Mouse (Mus musculus): ENCODE measurements around the gene Adamtsl4. TPM values are rescaled to one million over a fixed set of nuclear protein-coding genes. Genes with fewer than 3 reads are reported as not detected.

The Adamtsl4 gene
- polyA plus RNA-seq, 1 experiment from 2014 or later: 0.56 TPM

DNA sequence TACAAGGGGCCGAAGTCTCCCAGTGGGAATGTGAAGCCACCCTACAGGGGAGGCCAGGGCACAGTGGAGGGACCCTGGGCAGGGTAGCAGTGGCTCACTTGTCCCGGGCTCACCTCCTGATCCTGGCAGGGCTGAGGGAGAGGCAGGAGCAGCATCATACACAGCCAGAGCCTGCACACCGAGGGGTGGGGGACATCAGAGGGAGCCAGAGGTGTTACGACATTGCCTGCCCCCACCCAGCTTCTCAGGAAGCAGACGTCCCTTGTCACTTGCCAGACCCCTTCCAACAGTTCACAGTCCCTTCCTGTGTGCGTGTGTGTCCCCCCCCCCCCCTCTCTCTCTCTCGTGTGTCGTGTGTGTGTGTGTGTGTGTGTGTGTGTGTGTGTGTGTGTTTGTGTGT is 2.9 kb downstream of the Adamtsl4 start:
- no peak overlapping the region for H3K4me2 ChIP-seq (replicated peaks)
- ATAC-seq (replicated peaks): no peak
- H3K27me3 ChIP-seq: no peaks in the 10 kb centered on the region
- H3K9ac ChIP-seq (replicated peaks): no peak overlapping the region
- no peaks in the 10 kb centered on the region for H3K9me3 ChIP-seq
- 81% methylated on average over 7 of the region's 8 CpGs for WGBS
- H3K27ac ChIP-seq (replicated peaks): no peak overlapping the region
- no peak overlapping the region for H3K4me3 ChIP-seq
- H3K4me1 ChIP-seq: peaks cover 20% of the 10 kb centered on the region
- H3K36me3 ChIP-seq: no peaks in the 10 kb centered on the region

DNA sequence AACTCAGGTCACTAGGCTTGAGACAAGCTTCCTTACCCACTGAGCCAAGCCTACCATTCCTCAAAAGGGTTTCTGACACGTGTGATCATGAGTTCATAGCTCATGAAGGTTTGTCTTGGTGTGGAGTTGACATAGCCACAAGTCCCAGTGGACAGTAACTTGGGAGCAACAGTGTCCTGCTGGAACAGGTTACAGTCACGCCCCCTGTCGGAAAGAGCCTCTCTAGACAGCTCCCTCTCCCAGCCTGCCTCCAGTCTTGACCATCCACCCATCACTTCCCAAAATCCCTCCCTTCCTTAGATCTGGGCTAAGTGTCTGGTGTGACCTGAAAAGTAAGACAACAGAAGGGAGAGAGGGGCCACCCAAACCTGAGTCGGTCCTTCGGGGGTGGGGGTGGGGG is 4.8 kb downstream of the Adamtsl4 start:
- H3K27ac ChIP-seq (replicated peaks): no peak overlapping the region
- peaks cover 16% of the 10 kb centered on the region for H3K4me1 ChIP-seq
- no peak for ATAC-seq (replicated peaks)
- 69% methylated on average over 5 of the region's 5 CpGs for WGBS
- no peaks in the 10 kb centered on the region for H3K27me3 ChIP-seq
- no peaks in the 10 kb centered on the region for H3K36me3 ChIP-seq
- H3K9me3 ChIP-seq: no peaks in the 10 kb centered on the region
- H3K9ac ChIP-seq (replicated peaks): no peak overlapping the region
- no peak overlapping the region for H3K4me2 ChIP-seq (replicated peaks)
- no peak overlapping the region for H3K4me3 ChIP-seq

GRCm38 (mm10) chr3:95681365-95681764 is 6.4 kb downstream of the Adamtsl4 start:
- Histone ChIP-seq H3K4me3 (no peak overlapping the region), H3K27ac (replicated peaks) (no peak overlapping the region), H3K9ac (replicated peaks) (no peak overlapping the region), H3K36me3 (no peaks in the 10 kb centered on the region), H3K4me2 (replicated peaks) (no peak overlapping the region), H3K9me3 (no peaks in the 10 kb centered on the region), H3K4me1 (0 out of 2 replicates have a peak, but pooled peaks cover 2% of the 10 kb centered on the region), H3K27me3 (no peaks in the 10 kb centered on the region)
- whole genome bisulfite sequencing: 61% methylated on average over 11 of the region's 11 CpGs
- ATAC-seq (replicated peaks): no peak

DNA sequence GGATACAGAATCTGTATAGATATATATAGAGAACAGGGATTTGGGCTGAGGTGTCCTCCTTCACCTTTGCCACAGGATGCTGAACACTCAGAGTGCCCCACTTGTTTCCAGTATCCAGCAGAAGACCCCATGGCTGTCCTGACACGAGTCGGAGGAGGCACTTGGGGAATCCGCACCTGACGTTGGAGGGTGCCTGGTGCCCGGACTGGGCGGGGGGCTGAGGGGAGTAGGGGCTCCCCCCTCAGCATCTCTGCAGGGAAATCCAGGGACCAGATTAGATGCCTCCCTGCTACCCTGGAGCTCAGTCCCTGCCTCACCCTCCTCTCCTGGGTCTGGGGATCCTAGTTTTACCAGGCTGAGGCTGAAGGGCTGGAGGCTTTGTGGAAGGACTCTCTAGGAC is 7.0 kb downstream of the Adamtsl4 start:
- WGBS: 84% methylated on average over 6 of the region's 6 CpGs
- no peak overlapping the region for H3K27ac ChIP-seq (replicated peaks)
- no peaks in the 10 kb centered on the region for H3K36me3 ChIP-seq
- H3K4me3 ChIP-seq: no peak overlapping the region
- no peak for ATAC-seq (replicated peaks)
- H3K4me2 ChIP-seq (replicated peaks): no peak overlapping the region
- H3K27me3 ChIP-seq: no peaks in the 10 kb centered on the region
- 0 out of 2 replicates have a peak, but pooled peaks cover under 1% of the 10 kb centered on the region for H3K4me1 ChIP-seq
- no peak overlapping the region for H3K9ac ChIP-seq (replicated peaks)
- H3K9me3 ChIP-seq: no peaks in the 10 kb centered on the region

DNA sequence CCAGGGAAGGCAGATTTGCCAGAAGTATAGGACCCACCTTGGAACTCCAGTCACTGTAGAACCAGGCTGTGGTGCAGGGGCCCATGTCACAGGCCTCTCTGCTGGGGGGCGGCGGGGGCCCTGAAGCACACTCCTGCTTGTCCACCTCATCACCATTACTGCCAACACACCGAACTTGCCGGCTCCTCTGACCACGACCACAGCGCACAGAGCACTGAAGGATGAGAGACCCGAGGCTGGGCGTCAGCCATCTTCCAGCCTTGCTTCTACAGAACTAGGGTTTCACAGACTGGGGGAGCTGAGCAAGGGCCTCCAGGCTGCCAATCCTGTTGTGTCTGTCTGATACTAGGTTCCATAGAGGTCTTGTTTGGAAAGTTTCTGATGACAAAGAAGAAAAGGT is 8.2 kb downstream of the Adamtsl4 start:
- WGBS: 95% methylated on average over 8 of the region's 8 CpGs
- H3K9me3 ChIP-seq: no peaks in the 10 kb centered on the region
- H3K4me2 ChIP-seq (replicated peaks): no peak overlapping the region
- no peak for ATAC-seq (replicated peaks)
- 0 out of 2 replicates have a peak, but pooled peaks cover 4% of the 10 kb centered on the region for H3K4me1 ChIP-seq
- no peaks in the 10 kb centered on the region for H3K27me3 ChIP-seq
- H3K9ac ChIP-seq (replicated peaks): no peak overlapping the region
- H3K4me3 ChIP-seq: no peak overlapping the region
- H3K27ac ChIP-seq (replicated peaks): no peak overlapping the region
- no peaks in the 10 kb centered on the region for H3K36me3 ChIP-seq

DNA sequence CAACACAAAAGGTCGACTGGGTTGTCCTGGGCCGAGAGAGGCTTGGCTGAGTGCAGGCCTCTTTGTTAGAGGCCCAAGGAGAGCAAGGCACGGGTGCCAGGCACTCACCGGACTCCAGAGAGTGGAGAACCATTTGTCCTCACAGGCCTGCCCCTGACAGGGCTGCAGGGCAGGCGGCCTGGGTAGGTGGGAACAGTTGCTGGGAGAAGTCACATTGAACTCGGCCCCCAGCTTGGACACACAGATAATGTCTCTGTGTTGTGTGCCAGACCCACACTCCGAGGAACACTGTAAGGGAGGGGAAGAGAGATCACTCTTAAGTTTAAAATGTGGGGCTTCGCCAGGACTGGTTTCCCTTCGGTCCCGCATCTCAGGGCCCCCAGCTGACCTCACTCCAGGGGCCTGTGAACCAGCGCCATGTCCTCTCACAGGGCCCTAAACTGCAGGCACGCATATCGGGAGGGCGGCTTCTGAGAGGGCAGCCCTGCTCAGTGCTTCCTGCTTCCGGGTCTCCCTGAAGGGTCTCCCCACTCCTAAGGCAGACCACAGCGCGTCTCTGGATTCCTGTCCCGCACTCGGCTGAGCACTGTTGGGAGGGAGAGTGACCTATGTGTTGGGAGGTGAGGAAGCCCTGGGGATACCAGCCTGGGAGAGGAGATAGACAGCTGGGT is 10.2 kb downstream of the Adamtsl4 start:
- no peak overlapping the region for H3K27ac ChIP-seq (replicated peaks)
- no peaks in the 10 kb centered on the region for H3K9me3 ChIP-seq
- H3K27me3 ChIP-seq: no peaks in the 10 kb centered on the region
- no peak overlapping the region for H3K9ac ChIP-seq (replicated peaks)
- WGBS: 89% methylated on average over 19 of the region's 19 CpGs
- 0 out of 2 replicates have a peak, but pooled peaks cover 4% of the 10 kb centered on the region for H3K4me1 ChIP-seq
- ATAC-seq (replicated peaks): no peak
- no peak overlapping the region for H3K4me3 ChIP-seq
- H3K4me2 ChIP-seq (replicated peaks): no peak overlapping the region
- H3K36me3 ChIP-seq: 0 out of 2 replicates have a peak, but pooled peaks cover 4% of the 10 kb centered on the region

DNA sequence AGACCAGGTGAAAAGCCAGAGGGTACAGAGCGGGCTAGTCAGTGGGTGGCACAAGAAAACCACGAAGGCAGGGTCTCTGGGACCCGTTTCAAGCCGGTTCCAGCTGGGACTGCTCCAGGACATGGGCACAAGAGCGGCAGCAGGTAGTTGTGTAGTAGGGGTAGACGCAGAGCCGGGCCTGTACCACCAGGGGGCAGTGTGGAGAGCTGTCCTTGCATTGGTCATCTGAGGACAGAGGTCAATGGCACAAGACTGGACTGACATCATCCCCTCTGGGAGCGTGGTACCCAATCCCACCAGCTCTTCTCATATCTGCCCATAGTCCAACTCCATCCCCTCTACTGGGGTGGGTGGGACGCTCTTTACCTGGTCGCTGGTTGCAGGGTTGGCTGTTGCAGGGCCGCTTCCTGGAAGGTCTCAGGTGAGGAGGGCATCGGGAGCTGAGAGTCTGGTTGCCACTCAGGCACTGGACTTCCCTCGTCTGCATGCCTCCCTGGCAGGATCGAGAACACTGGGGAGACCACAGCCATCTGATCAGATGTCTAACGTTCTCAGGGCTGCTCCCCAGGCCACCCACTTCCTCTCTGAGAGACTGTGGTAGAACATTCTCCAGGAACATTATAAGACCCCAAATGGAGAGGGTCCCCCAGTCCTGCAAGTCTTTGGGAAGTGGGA is 10.8 kb downstream of the Adamtsl4 start:
- Histone ChIP-seq H3K27ac (replicated peaks) (no peak overlapping the region), H3K4me2 (replicated peaks) (no peak overlapping the region), H3K9ac (replicated peaks) (no peak overlapping the region), H3K4me1 (0 out of 2 replicates have a peak, but pooled peaks cover 4% of the 10 kb centered on the region), H3K9me3 (no peaks in the 10 kb centered on the region), H3K27me3 (no peaks in the 10 kb centered on the region), H3K36me3 (0 out of 2 replicates have a peak, but pooled peaks cover 4% of the 10 kb centered on the region), H3K4me3 (no peak overlapping the region)
- no peak for ATAC-seq (replicated peaks)
- 54% methylated on average over 15 of the region's 15 CpGs for WGBS

DNA sequence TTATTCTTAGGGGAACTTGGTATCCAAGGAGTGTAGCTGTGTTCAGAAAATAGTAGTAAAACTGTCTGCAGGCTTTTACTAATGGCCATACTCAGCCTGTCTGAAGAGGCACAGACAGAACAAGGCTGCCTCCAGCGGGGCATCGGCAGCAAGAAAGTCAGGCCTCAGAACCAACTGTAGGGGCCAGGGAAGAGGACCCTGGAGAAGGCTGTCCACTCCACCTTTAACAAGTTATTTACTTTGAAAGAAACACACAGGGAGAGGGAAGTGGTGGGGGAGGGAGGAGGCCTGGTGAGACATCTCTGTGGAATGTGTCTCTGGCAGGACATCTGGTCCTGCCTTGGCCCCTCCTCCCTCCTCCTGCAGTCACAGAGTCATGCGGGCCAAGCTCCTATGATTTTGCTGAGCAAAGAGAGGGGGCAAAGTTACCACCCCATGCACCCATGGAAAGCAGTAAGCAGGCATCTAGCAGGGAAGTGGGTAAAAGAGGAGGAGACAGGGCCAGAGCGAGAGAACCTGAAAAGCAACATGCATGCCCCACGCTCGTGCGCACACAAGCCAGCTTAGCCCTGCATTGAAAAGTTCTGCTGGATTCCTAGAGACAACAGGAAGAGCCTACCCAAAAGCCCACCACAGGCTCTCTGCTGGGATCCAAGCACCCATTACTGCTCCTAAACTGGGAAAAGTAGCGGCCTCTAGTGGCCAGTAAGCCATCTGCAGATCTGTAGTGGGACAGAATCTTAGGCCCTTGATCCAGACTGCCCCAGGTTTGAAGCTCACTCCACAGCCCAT is 12.2 kb downstream of the Adamtsl4 start:
- ATAC-seq (replicated peaks): peak; percentile 57
- Histone ChIP-seq H3K4me1 (0 out of 2 replicates have a peak, but pooled peaks cover 4% of the 10 kb centered on the region), H3K9me3 (no peaks in the 10 kb centered on the region), H3K36me3 (peaks cover 4% of the 10 kb centered on the region; the same call in 1 of the 2 replicates), H3K27ac (replicated peaks) (peak overlapping the region; percentile 6), H3K27me3 (no peaks in the 10 kb centered on the region), H3K4me3 (no peak overlapping the region), H3K4me2 (replicated peaks) (no peak overlapping the region), H3K9ac (replicated peaks) (no peak overlapping the region)
- 32% methylated on average over 8 of the region's 8 CpGs for whole genome bisulfite sequencing

DNA sequence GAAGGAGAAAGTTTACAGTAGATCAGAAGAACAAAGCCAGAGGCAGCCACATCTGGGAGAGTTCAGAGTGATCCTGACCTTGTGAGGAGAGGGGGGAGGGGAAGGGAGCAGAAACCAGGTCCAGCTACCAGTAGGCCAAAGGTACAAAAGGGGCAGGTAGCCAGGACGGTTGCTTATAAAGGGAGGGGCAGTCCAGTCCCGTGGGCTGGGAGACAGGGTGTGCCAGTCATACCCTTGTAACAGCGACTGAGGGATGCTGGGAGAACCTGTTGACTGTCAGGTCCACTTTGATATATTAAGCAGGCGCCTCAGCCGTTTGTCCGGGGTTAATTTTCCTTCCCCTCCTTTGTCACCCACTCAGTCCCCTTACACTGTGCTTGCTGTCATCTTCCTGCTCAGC is 12.9 kb downstream of the Adamtsl4 start:
- Histone ChIP-seq H3K27ac (replicated peaks) (peak overlapping the region; percentile 6), H3K36me3 (peaks cover 4% of the 10 kb centered on the region; the same call in 1 of the 2 replicates), H3K4me3 (no peak overlapping the region), H3K9me3 (no peaks in the 10 kb centered on the region), H3K9ac (replicated peaks) (no peak overlapping the region), H3K4me1 (0 out of 2 replicates have a peak, but pooled peaks cover 4% of the 10 kb centered on the region), H3K27me3 (no peaks in the 10 kb centered on the region), H3K4me2 (replicated peaks) (no peak overlapping the region)
- 43% methylated on average over 6 of the region's 6 CpGs for WGBS
- ATAC-seq (replicated peaks): no peak

GRCm38 (mm10) chr3:95674236-95674635 is 13.5 kb downstream of the Adamtsl4 start:
- no peaks in the 10 kb centered on the region for H3K9me3 ChIP-seq
- WGBS: 55% methylated on average over 2 of the region's 2 CpGs
- ATAC-seq (replicated peaks): no peak
- H3K27ac ChIP-seq (replicated peaks): no peak overlapping the region
- no peak overlapping the region for H3K9ac ChIP-seq (replicated peaks)
- H3K36me3 ChIP-seq: peaks cover 7% of the 10 kb centered on the region; the same call in 1 of the 2 replicates
- no peaks in the 10 kb centered on the region for H3K27me3 ChIP-seq
- H3K4me3 ChIP-seq: no peak overlapping the region
- no peak overlapping the region for H3K4me2 ChIP-seq (replicated peaks)
- H3K4me1 ChIP-seq: 0 out of 2 replicates have a peak, but pooled peaks cover 4% of the 10 kb centered on the region

- no peak for ATAC-seq (replicated peaks)
- no peak overlapping the region for H3K9ac ChIP-seq (replicated peaks)
- 0 out of 2 replicates have a peak, but pooled peaks cover 4% of the 10 kb centered on the region for H3K4me1 ChIP-seq
- no peaks in the 10 kb centered on the region for H3K9me3 ChIP-seq
- no peaks in the 10 kb centered on the region for H3K27me3 ChIP-seq
- peaks cover 8% of the 10 kb centered on the region; the same call in 1 of the 2 replicates for H3K36me3 ChIP-seq
- 29% methylated on average over 11 of the region's 11 CpGs for WGBS
- H3K4me2 ChIP-seq (replicated peaks): no peak overlapping the region
- H3K27ac ChIP-seq (replicated peaks): 0 out of 2 replicates have a peak overlapping the region, but pooled peaks have one; percentile 3
- H3K4me3 ChIP-seq: no peak overlapping the region
These were observed 14.0 kb downstream of the Adamtsl4 start for GRCm38 (mm10) chr3:95673707-95674211.

All from forebrain, embryonic 15.5 days (tissue).